ENCODE assay signal across 9 mouse cellular contexts in genomic region chr11:35544112-35545064, GRCm38 (mm10).
A peak's percentile ranks its signal among the peaks of the same experiment; 100 is the strongest.
DNase-seq lines count a peak whose midpoint lies in the region; ATAC-seq lines count a peak whose summit lies in the region.
"Had no signal": no experiment of that assay in that cellular context is flagged by ENCODE, and none has a peak within 500 bp of the region (broad histone marks: within the 10 kb centered on the region; RNA-seq: fewer than 3 reads in every experiment).

No protein-coding gene starts in this region.

- H3K27me3 ChIP-seq in kidney, embryonic 16.5 days (ENCODE audit: insufficient read depth, low read length), result peaks cover 4% of the 10 kb centered on the region
- no peaks in the 10 kb centered on the region for H3K27me3 ChIP-seq in embryonic facial prominence, embryonic 11.5 days (ENCODE audit: control insufficient read depth, insufficient read depth, low read length)
- peaks cover 7% of the 10 kb centered on the region for H3K27me3 ChIP-seq in limb, embryonic 12.5 days

- no peak overlapping the region for H3K9ac ChIP-seq in kidney, embryonic 16.5 days (replicated peaks; ENCODE audit: low read length)
- H3K9ac ChIP-seq in embryonic facial prominence, embryonic 11.5 days (replicated peaks; ENCODE audit: low read length), result no peak overlapping the region
- H3K9ac ChIP-seq in limb, embryonic 12.5 days (replicated peaks), result no peak overlapping the region

- peak overlapping the region; percentile 42 for H3K4me2 ChIP-seq in kidney, embryonic 16.5 days (replicated peaks; ENCODE audit: low read depth, low read length)
- peak overlapping the region; percentile 21; the same call in 1 of the 2 replicates for H3K4me2 ChIP-seq in embryonic facial prominence, embryonic 11.5 days (ENCODE audit: low read depth, low read length)
- H3K4me2 ChIP-seq in limb, embryonic 12.5 days, result peak overlapping the region; percentile 42

- no peak for DNase-seq in kidney, adult 11 months
- no peak for DNase-seq in embryonic facial prominence, embryonic 11.5 days (ENCODE audit: low spot score)
- DNase-seq in urinary bladder, postnatal 10 days (ENCODE audit: low spot score), result no peak
- no peak for DNase-seq in urinary bladder, postnatal 14 days (ENCODE audit: low spot score)

- peaks cover 17% of the 10 kb centered on the region for H3K4me1 ChIP-seq in kidney, embryonic 16.5 days (ENCODE audit: insufficient read depth, low read length)
- peaks cover 2% of the 10 kb centered on the region; the same call in 1 of the 2 replicates for H3K4me1 ChIP-seq in embryonic facial prominence, embryonic 11.5 days (ENCODE audit: control insufficient read depth, insufficient read depth, low read length)
- peaks cover 27% of the 10 kb centered on the region for H3K4me1 ChIP-seq in limb, embryonic 12.5 days (replicated peaks)

- peak overlapping the region; percentile 28 for H3K4me3 ChIP-seq in kidney, embryonic 16.5 days (ENCODE audit: low read length)
- H3K4me3 ChIP-seq in embryonic facial prominence, embryonic 11.5 days (ENCODE audit: low read depth, low read length), result no peak overlapping the region
- no peak overlapping the region for H3K4me3 ChIP-seq in limb, embryonic 12.5 days (replicated peaks)

- no peaks in the 10 kb centered on the region for H3K9me3 ChIP-seq in kidney, embryonic 16.5 days (ENCODE audit: low read length)
- no peaks in the 10 kb centered on the region for H3K9me3 ChIP-seq in embryonic facial prominence, embryonic 11.5 days (replicated peaks; ENCODE audit: control insufficient read depth, low read length)
- no peaks in the 10 kb centered on the region for H3K9me3 ChIP-seq in limb, embryonic 12.5 days

- ATAC-seq in kidney, embryonic 16.5 days (ENCODE audit: low FRiP score, low TSS enrichment), result peak; percentile 68; the same call in 1 of the 2 replicates
- ATAC-seq in cerebellum, adult (ENCODE audit: insufficient number of reproducible peaks, low FRiP score, low TSS enrichment), result peak; percentile 75; the same call in 1 of the 2 replicates
- no peak for ATAC-seq in embryonic facial prominence, embryonic 11.5 days (replicated peaks; ENCODE audit: insufficient number of reproducible peaks, low FRiP score, low TSS enrichment, low read depth)
- no peak for ATAC-seq in limb, embryonic 12.5 days (ENCODE audit: insufficient number of reproducible peaks, insufficient read depth, low FRiP score, low TSS enrichment, low read depth)
- no peak for ATAC-seq in megakaryocyte, adult 5-6 weeks (ENCODE audit: poor library complexity, severe bottlenecking)
- ATAC-seq: Patski had no signal

- WGBS in kidney, embryonic 16.5 days, result 26% methylated on average over 31 of the region's 31 CpGs
- 35% methylated on average over 30 of the region's 31 CpGs for WGBS in embryonic facial prominence, embryonic 11.5 days
- WGBS in limb, embryonic 12.5 days, result 34% methylated on average over 31 of the region's 31 CpGs

- H3K27ac ChIP-seq in kidney, embryonic 16.5 days (ENCODE audit: low read length), result no peak overlapping the region
- H3K27ac ChIP-seq in embryonic facial prominence, embryonic 11.5 days (replicated peaks; ENCODE audit: low read depth, low read length), result no peak overlapping the region
- H3K27ac ChIP-seq in limb, embryonic 12.5 days, result no peak overlapping the region

- no peaks in the 10 kb centered on the region for H3K36me3 ChIP-seq in kidney, embryonic 16.5 days (ENCODE audit: insufficient read depth, low read length)
- no peaks in the 10 kb centered on the region for H3K36me3 ChIP-seq in embryonic facial prominence, embryonic 11.5 days (replicated peaks; ENCODE audit: control insufficient read depth, insufficient read depth, low read depth, low read length)
- no peaks in the 10 kb centered on the region for H3K36me3 ChIP-seq in limb, embryonic 12.5 days

Comparison
In these comparisons a context has a peak if more than half of its experiments do, and no peak if none do; other contexts are left out.
1. ATAC-seq: peak in kidney, embryonic 16.5 days (single experiment) and cerebellum, adult (single experiment); none in embryonic facial prominence, embryonic 11.5 days (single experiment), limb, embryonic 12.5 days (single experiment) and megakaryocyte, adult 5-6 weeks (single experiment).
2. Peak in every context shown above with its lines, with median percentiles within 50 percentile points of each other: H3K4me2 ChIP-seq.